Mouse (Mus musculus) limb, embryonic 11.5 days (tissue): ENCODE data around the gene Smpd2. TPM values are rescaled to one million over a fixed set of nuclear protein-coding genes. Genes with fewer than 3 reads are reported as not detected.

Source experiments
- ATAC-seq: fragments of 200-750 bp; cut with Nextera tagmentation; 2 replicates; pipeline ENCODE4 v1.8.0; 2017; ENCODE audit warnings: low read depth; ENCODE audit not compliant: insufficient number of reproducible peaks, low FRiP score, low TSS enrichment
- DNase-seq: peaks from one replicate; pipeline ENCODE4 v3.0.0-alpha.2; 2015; ENCODE audit warnings: low spot score
- H3K27ac ChIP-seq: fragments of 300-500 bp; sonication (generic); replicated peaks from 2 replicates; pipeline ENCODE4 v1.5.1; 2014; ENCODE audit warnings: low read depth, mild to moderate bottlenecking, low read length
- H3K27me3 ChIP-seq: fragments of 300-500 bp; sonication (generic); 2 replicates; pipeline ENCODE4 v1.6.1; 2014; ENCODE audit warnings: mild to moderate bottlenecking, low read length, mixed read lengths; ENCODE audit not compliant: control insufficient read depth, insufficient read depth
- H3K36me3 ChIP-seq: fragments of 300-500 bp; sonication (generic); 2 replicates; pipeline ENCODE4 v1.6.1; 2014; ENCODE audit warnings: mild to moderate bottlenecking, low read length, moderate library complexity, mixed read lengths; ENCODE audit not compliant: control insufficient read depth, insufficient read depth
- H3K4me1 ChIP-seq: fragments of 300-500 bp; sonication (generic); 2 replicates; pipeline ENCODE4 v1.6.1; 2014; ENCODE audit warnings: low read length, mixed read lengths; ENCODE audit not compliant: control insufficient read depth, insufficient read depth
- H3K4me2 ChIP-seq: fragments of 300-500 bp; sonication (generic); 2 replicates; pipeline ENCODE4 v1.6.1; 2014; ENCODE audit warnings: low read depth, mild to moderate bottlenecking, moderate library complexity; ENCODE audit not compliant: severe bottlenecking
- H3K4me3 ChIP-seq: fragments of 300-500 bp; sonication (generic); 2 replicates; pipeline ENCODE4 v1.5.1; 2014; ENCODE audit warnings: low read depth, low read length
- H3K9ac ChIP-seq: fragments of 300-500 bp; sonication (generic); 2 replicates; pipeline ENCODE4 v1.6.1; 2014; ENCODE audit warnings: mild to moderate bottlenecking, low read length
- H3K9me3 ChIP-seq: fragments of 300-500 bp; sonication (generic); 2 replicates; pipeline ENCODE4 v1.6.1; 2016; ENCODE audit warnings: low read length; ENCODE audit not compliant: control insufficient read depth
- WGBS: fragments of 180-500 bp; shearing (Covaris S2); extraction: QIAGEN DNeasy Blood & Tissue Kit; methylation state at CpG from one replicate; pipeline ENCODE4 v1.1.7; 2014; 5-methylcytosine and 5-hydroxymethylcytosine counted together
- polyA plus RNA-seq: library from polyadenylated mRNA; unstranded; fragments of >200 nt; fragmentation: Nextera tagmentation; extraction: Ambion mirVana; gene quantifications from 2 replicates; pipeline ENCODE4 v1.2.1, GENCODE M21; 2014

The Smpd2 gene
- polyA plus RNA-seq, 1 experiment from 2014 or later = 57.3 TPM

DNA sequence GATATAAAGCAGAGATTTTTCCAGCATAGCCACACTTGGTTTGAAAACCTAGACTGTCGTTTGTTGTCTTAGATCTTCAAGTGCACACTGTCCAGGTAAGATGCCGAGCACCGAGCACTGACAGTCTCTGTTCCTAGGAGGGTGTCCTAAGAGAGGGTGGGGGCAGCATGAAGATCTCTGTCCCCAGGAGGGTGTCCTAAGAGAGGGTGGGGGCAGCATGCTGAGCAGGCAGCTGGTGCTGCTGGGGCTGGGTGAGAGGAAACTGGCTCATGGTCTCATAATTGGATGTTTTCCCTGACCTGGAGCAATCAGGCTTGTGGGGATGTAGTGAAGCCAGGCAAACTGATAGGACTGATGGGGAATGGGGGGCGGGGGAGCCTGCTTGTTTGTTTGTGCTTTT, 30.2 kb downstream of the Smpd2 start:
- DNase-seq (no peak), ATAC-seq (no peak)
- no peaks in the 10 kb centered on the region; the same call in 1 of the 2 replicates for H3K36me3 ChIP-seq
- no peak overlapping the region for H3K4me3 ChIP-seq
- no peaks in the 10 kb centered on the region for H3K9me3 ChIP-seq
- WGBS = 74% methylated on average over 4 of the region's 4 CpGs
- H3K4me2 ChIP-seq = no peak overlapping the region
- no peak overlapping the region for H3K27ac ChIP-seq
- H3K4me1 ChIP-seq = no peaks in the 10 kb centered on the region
- no peaks in the 10 kb centered on the region for H3K27me3 ChIP-seq
- H3K9ac ChIP-seq = no peak overlapping the region

- no peak overlapping the region for H3K27ac ChIP-seq
- no peaks in the 10 kb centered on the region for H3K27me3 ChIP-seq
- no peak overlapping the region for H3K9ac ChIP-seq
- peaks cover 4% of the 10 kb centered on the region; the same call in 1 of the 2 replicates for H3K36me3 ChIP-seq
- no peaks in the 10 kb centered on the region for H3K4me1 ChIP-seq
- DNase-seq = no peak
- no peak overlapping the region for H3K4me3 ChIP-seq
- H3K9me3 ChIP-seq = no peaks in the 10 kb centered on the region
- 95% methylated on average over 3 of the region's 3 CpGs for WGBS
- H3K4me2 ChIP-seq = no peak overlapping the region
- no peak for ATAC-seq
These were observed 37.4 kb downstream of the Smpd2 start for GRCm38 (mm10) chr10:41452791-41453190.

- Histone ChIP-seq H3K4me3 (no peak overlapping the region), H3K4me1 (no peaks in the 10 kb centered on the region), H3K36me3 (peaks cover 4% of the 10 kb centered on the region; the same call in 1 of the 2 replicates), H3K27me3 (no peaks in the 10 kb centered on the region), H3K9me3 (no peaks in the 10 kb centered on the region), H3K27ac (no peak overlapping the region), H3K4me2 (no peak overlapping the region), H3K9ac (no peak overlapping the region)
- DNase-seq (no peak), ATAC-seq (no peak)
- 95% methylated on average over 9 of the region's 9 CpGs for WGBS
These were observed 38.5 kb downstream of the Smpd2 start for GRCm38 (mm10) chr10:41451656-41452055.

GRCm38 (mm10) chr10:41450780-41451522, 39.2 kb downstream of the Smpd2 start:
- WGBS = 56% methylated on average over 18 of the region's 18 CpGs
- Histone ChIP-seq H3K27ac (no peak overlapping the region), H3K4me3 (peak overlapping the region; percentile 92), H3K4me1 (no peaks in the 10 kb centered on the region), H3K27me3 (no peaks in the 10 kb centered on the region), H3K9ac (peak overlapping the region; percentile 77), H3K9me3 (no peaks in the 10 kb centered on the region), H3K36me3 (peaks cover 4% of the 10 kb centered on the region; the same call in 1 of the 2 replicates), H3K4me2 (peak overlapping the region; percentile 67)
- no peak for ATAC-seq
- DNase-seq = no peak

- DNase-seq (peak; percentile 97), ATAC-seq (peak; percentile 84)
- peak within 1 kb of the TSS; percentile 73 for H3K4me2 ChIP-seq
- H3K36me3 ChIP-seq = peaks cover 4% of the 10 kb centered on the region; the same call in 1 of the 2 replicates
- no peaks in the 10 kb centered on the region for H3K4me1 ChIP-seq
- H3K9me3 ChIP-seq = no peaks in the 10 kb centered on the region
- WGBS = under 1% methylated on average over 49 of the region's 49 CpGs
- no peaks in the 10 kb centered on the region for H3K27me3 ChIP-seq
- 0 out of 2 replicates have a peak within 1 kb of the TSS, but pooled peaks have one; percentile 5 for H3K27ac ChIP-seq
- peak within 1 kb of the TSS; percentile 77 for H3K9ac ChIP-seq
- peak within 1 kb of the TSS; percentile 92 for H3K4me3 ChIP-seq
These were observed 40.0 kb downstream of the Smpd2 start, which contains the start of gene Zbtb24 for GRCm38 (mm10) chr10:41450137-41450670. Gene Zbtb24, plus strand, starts transcription at chr10:41450383.

- H3K36me3 ChIP-seq = peaks cover 4% of the 10 kb centered on the region; the same call in 1 of the 2 replicates
- DNase-seq = peak; percentile 49
- no peaks in the 10 kb centered on the region for H3K9me3 ChIP-seq
- H3K4me3 ChIP-seq = peak overlapping the region; percentile 92
- WGBS = 14% methylated on average over 14 of the region's 14 CpGs
- no peaks in the 10 kb centered on the region for H3K4me1 ChIP-seq
- H3K9ac ChIP-seq = peak overlapping the region; percentile 60
- H3K27me3 ChIP-seq = no peaks in the 10 kb centered on the region
- ATAC-seq = no peak
- H3K27ac ChIP-seq = 0 out of 2 replicates have a peak overlapping the region, but pooled peaks have one; percentile 5
- peak overlapping the region; percentile 73 for H3K4me2 ChIP-seq
These were observed 40.5 kb downstream of the Smpd2 start for GRCm38 (mm10) chr10:41449684-41450083.

GRCm38 (mm10) chr10:41448216-41448615, 42.0 kb downstream of the Smpd2 start:
- Histone ChIP-seq H3K4me1 (no peaks in the 10 kb centered on the region), H3K27ac (no peak overlapping the region), H3K9me3 (no peaks in the 10 kb centered on the region), H3K36me3 (0 out of 2 replicates have a peak, but pooled peaks cover 3% of the 10 kb centered on the region), H3K27me3 (no peaks in the 10 kb centered on the region), H3K4me3 (no peak overlapping the region), H3K9ac (no peak overlapping the region), H3K4me2 (no peak overlapping the region)
- no peak for DNase-seq
- 78% methylated on average over 1 of the region's 1 CpGs for WGBS
- no peak for ATAC-seq
